25 mouse cellular contexts compared by ENCODE assay signal in the genomic region with DNA sequence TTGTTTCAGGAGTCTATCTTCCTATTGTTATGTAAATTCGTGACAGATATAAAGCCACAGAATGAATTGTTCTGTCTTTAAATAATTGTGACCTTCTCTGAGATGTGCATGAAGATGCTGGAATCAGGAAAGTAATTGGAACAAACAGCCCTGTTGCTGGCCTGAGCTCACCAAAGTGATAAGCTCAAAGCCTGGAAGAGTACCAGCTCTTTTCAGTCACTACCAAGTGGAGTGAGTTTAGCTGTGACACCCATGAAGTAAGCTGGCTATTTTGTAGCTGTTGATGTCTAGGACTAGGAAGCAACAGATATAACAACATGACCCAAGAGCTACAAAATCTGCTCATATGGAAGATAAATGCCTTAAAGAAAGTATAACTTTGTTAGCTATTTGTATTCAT.
DNase-seq lines count a peak whose midpoint lies in the region; ATAC-seq lines count a peak whose summit lies in the region.
"Had no signal": no experiment of that assay in that cellular context is flagged by ENCODE, and none has a peak within 500 bp of the region (broad histone marks: within the 10 kb centered on the region; RNA-seq: fewer than 3 reads in every experiment).

No protein-coding gene starts in this region.

- no peak overlapping the region for H3K9ac ChIP-seq in lung, embryonic 16.5 days (ENCODE audit: low read length)
- no peak overlapping the region for H3K9ac ChIP-seq in heart, embryonic 14.5 days (ENCODE audit: low read length)
- H3K9ac ChIP-seq in forebrain, embryonic 15.5 days (replicated peaks) = no peak overlapping the region
- H3K9ac ChIP-seq: limb, embryonic 15.5 days; liver, embryonic 13.5 days; lung, embryonic 15.5 days; midbrain, embryonic 13.5 days had no signal

- no peak overlapping the region for H3K4me2 ChIP-seq in lung, embryonic 16.5 days (ENCODE audit: low read depth, low read length)
- H3K4me2 ChIP-seq in heart, embryonic 14.5 days (ENCODE audit: low read length) = 0 out of 2 replicates have a peak overlapping the region, but pooled peaks have one; percentile 0
- no peak overlapping the region for H3K4me2 ChIP-seq in forebrain, embryonic 15.5 days (replicated peaks)
- H3K4me2 ChIP-seq: limb, embryonic 15.5 days; liver, embryonic 13.5 days; lung, embryonic 15.5 days; midbrain, embryonic 13.5 days had no signal

- WGBS in lung, embryonic 16.5 days = 61% methylated on average over 1 of the region's 1 CpGs
- WGBS in heart, embryonic 14.5 days = 50% methylated on average over 1 of the region's 1 CpGs
- 90% methylated on average over 1 of the region's 1 CpGs for WGBS in forebrain, embryonic 15.5 days

- peak; percentile 49; the same call in 1 of the 2 replicates for ATAC-seq in lung, embryonic 16.5 days (ENCODE audit: low read depth)
- ATAC-seq in heart, embryonic 14.5 days (ENCODE audit: insufficient number of reproducible peaks, insufficient read depth, low FRiP score, low read depth) = 0 out of 2 replicates have a peak, but pooled peaks have one; percentile 39
- no peak for ATAC-seq in forebrain, embryonic 15.5 days (replicated peaks)
- ATAC-seq: activated CD4-positive, CD25-positive, alpha-beta regulatory T cell, adult 4 months; forebrain, embryonic 14.5 days; intestine, embryonic 16.5 days; midbrain, embryonic 13.5 days had no signal

- DNase-seq in heart, adult 11 months = peak; percentile 88
- DNase-seq in heart, postnatal 4 days = no peak
- DNase-seq in lung, postnatal 10 days = no peak
- DNase-seq in frontal cortex, postnatal 14 days (ENCODE audit: low spot score in 2 of 2) = no peak
- DNase-seq in gastrocnemius, postnatal 10 days = no peak
- DNase-seq: adrenal gland, adult 8-10 months; cerebellum, adult 8-10 months; cerebellum, postnatal 36 days; kidney, adult 8-10 months; liver, embryonic 13.5 days; thymus, adult 2 months; thymus, postnatal 36 days had no signal

- peaks cover 6% of the 10 kb centered on the region for H3K4me1 ChIP-seq in lung, embryonic 16.5 days (replicated peaks; ENCODE audit: control insufficient read depth, insufficient read depth, low read length)
- peaks cover 12 to 35% of the 10 kb centered on the region in 2 experiments for H3K4me1 ChIP-seq in heart, embryonic 14.5 days (ENCODE audit: control insufficient read depth in 2 of 2, insufficient read depth in 2 of 2, low read length in 2 of 2)
- H3K4me1 ChIP-seq in forebrain, embryonic 15.5 days = no peaks in the 10 kb centered on the region
- H3K4me1 ChIP-seq: limb, embryonic 15.5 days; liver, embryonic 13.5 days had no signal

- no peaks in the 10 kb centered on the region for H3K36me3 ChIP-seq in lung, embryonic 16.5 days (ENCODE audit: control insufficient read depth, insufficient read depth, low read length)
- H3K36me3 ChIP-seq in heart, embryonic 14.5 days (ENCODE audit: control insufficient read depth, insufficient read depth, low read length) = no peaks in the 10 kb centered on the region
- H3K36me3 ChIP-seq in forebrain, embryonic 15.5 days = no peaks in the 10 kb centered on the region
- H3K36me3 ChIP-seq: limb, embryonic 10.5 days; limb, embryonic 15.5 days; liver, embryonic 13.5 days; lung, embryonic 15.5 days; midbrain, embryonic 13.5 days had no signal

- H3K27ac ChIP-seq in lung, embryonic 16.5 days (ENCODE audit: low read length) = no peak overlapping the region
- H3K27ac ChIP-seq in heart, embryonic 14.5 days (replicated peaks in 1 of 2; ENCODE audit: control insufficient read depth in 1 of 2, insufficient read depth in 1 of 2, low read depth in 2 of 2, low read length in 2 of 2) = peak overlapping the region; percentile 45 to 58; a peak in 3 of 4 replicates
- H3K27ac ChIP-seq in forebrain, embryonic 15.5 days (replicated peaks) = no peak overlapping the region
- H3K27ac ChIP-seq: kidney, postnatal 0 days; limb, embryonic 10.5 days; limb, embryonic 15.5 days; liver, embryonic 13.5 days; lung, embryonic 15.5 days; macrophage; midbrain, embryonic 13.5 days had no signal

- H3K9me3 ChIP-seq in lung, embryonic 16.5 days (ENCODE audit: control insufficient read depth, low read length) = no peaks in the 10 kb centered on the region
- no peaks in the 10 kb centered on the region for H3K9me3 ChIP-seq in heart, embryonic 14.5 days (ENCODE audit: control insufficient read depth, low read length)
- no peaks in the 10 kb centered on the region for H3K9me3 ChIP-seq in forebrain, embryonic 15.5 days
- H3K9me3 ChIP-seq: limb, embryonic 10.5 days; limb, embryonic 15.5 days; liver, embryonic 13.5 days; lung, embryonic 15.5 days; midbrain, embryonic 13.5 days had no signal

- H3K4me3 ChIP-seq in lung, embryonic 16.5 days (ENCODE audit: low read length) = no peak overlapping the region
- no peak overlapping the region for H3K4me3 ChIP-seq in heart, embryonic 14.5 days (ENCODE audit: control insufficient read depth in 1 of 2, insufficient read depth in 1 of 2, low read depth in 1 of 2, low read length in 2 of 2)
- H3K4me3 ChIP-seq in forebrain, embryonic 15.5 days = no peak overlapping the region
- H3K4me3 ChIP-seq: limb, embryonic 10.5 days; limb, embryonic 15.5 days; liver, embryonic 13.5 days; lung, embryonic 15.5 days; midbrain, embryonic 13.5 days had no signal

- no peaks in the 10 kb centered on the region for H3K27me3 ChIP-seq in lung, embryonic 16.5 days (ENCODE audit: control insufficient read depth, insufficient read depth, low read depth, low read length)
- H3K27me3 ChIP-seq in heart, embryonic 14.5 days (ENCODE audit: control insufficient read depth, insufficient read depth, low read length) = no peaks in the 10 kb centered on the region
- H3K27me3 ChIP-seq in forebrain, embryonic 15.5 days = no peaks in the 10 kb centered on the region
- H3K27me3 ChIP-seq: CH12.LX; limb, embryonic 15.5 days; liver, embryonic 13.5 days; lung, embryonic 15.5 days; midbrain, embryonic 13.5 days had no signal

Comparison
In these comparisons a context has a peak if more than half of its experiments do, and no peak if none do; other contexts are left out.
1. H3K27ac ChIP-seq: peak in heart, embryonic 14.5 days (2 of 2); none in lung, embryonic 16.5 days (single experiment) and forebrain, embryonic 15.5 days (single experiment).